Comparison of ENCODE assay signal across 8 mouse cellular contexts in the genomic region with DNA sequence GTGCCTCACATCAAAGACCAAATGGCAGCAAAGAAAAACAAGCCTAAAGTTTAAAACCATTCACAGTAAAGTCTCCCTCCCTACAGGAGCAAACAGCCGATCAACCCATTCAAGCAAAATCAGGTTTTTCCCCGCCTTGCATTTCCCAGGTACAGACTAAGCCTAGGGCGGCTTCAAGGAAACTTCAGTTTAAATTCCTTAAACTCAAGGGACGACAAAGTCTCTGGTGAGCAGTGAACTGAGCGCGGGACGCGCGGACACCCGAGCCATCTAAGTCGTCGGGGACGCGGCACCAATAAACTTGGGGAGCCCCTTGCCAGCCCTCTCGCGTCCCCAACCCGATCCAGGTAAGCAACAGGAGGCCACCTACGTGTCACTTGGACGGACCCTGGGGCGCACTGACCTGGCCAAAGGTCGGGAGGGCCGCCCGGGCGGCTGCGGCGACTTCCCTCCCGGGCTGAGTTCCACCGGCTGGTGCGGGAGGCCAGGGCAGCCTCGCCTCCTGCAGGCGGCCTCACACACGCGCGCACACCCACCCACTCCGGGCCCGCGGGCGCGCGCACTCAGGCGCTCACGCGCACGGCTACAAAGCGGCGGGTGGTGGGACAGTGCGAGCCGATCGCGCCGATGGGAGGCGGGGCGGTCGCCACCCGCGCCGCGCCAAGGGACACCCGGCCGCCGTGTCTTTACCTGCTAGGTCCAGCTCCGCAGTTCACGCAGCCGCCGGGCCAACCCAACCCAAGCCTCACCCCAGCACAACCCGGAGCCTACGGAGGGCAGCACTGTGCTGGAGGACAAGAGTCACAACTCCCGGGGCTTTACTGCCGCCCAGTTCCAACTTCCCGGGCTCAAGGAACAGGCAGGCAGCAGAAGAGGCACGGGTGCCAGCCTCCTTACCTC. TPM values are rescaled to one million over a fixed set of nuclear protein-coding genes. Genes with fewer than 3 reads are reported as not detected.
DNase-seq lines count a peak whose midpoint lies in the region; ATAC-seq and TF ChIP-seq lines count a peak whose summit lies in the region.

No protein-coding gene starts in this region.

- no peak for TF ChIP-seq POLR2A in bone marrow, adult 2 months (IDR thresholded peaks at IDR 0.05; ENCODE audit: borderline replicate concordance, control insufficient read depth, low read depth, low read length)
- 0 out of 2 replicates have a peak, but pooled peaks have one; percentile 61 for TF ChIP-seq POLR2A in embryonic fibroblast, embryonic 13.5 days (IDR thresholded peaks at IDR 0.05; ENCODE audit: low read depth, low read length)
- no peak for TF ChIP-seq POLR2A in thymus, adult 2 months (IDR thresholded peaks at IDR 0.05; ENCODE audit: control insufficient read depth, extremely low read depth, insufficient read depth, low read length, poor library complexity)

- no peaks in the 10 kb centered on the region for H3K27me3 ChIP-seq in heart, embryonic 14.5 days (ENCODE audit: control insufficient read depth, insufficient read depth, low read length)
- H3K27me3 ChIP-seq in neural tube, embryonic 15.5 days (replicated peaks), result peaks cover 16% of the 10 kb centered on the region
- peaks cover 3% of the 10 kb centered on the region; the same call in 1 of the 2 replicates for H3K27me3 ChIP-seq in thymus, adult 2 months (ENCODE audit: control insufficient read depth, insufficient read depth, low read length)

- peak overlapping the region; percentile 81 for H3K9ac ChIP-seq in heart, embryonic 14.5 days (ENCODE audit: low read length)
- peak overlapping the region; percentile 63 for H3K9ac ChIP-seq in neural tube, embryonic 15.5 days (replicated peaks)

- peak overlapping the region; percentile 53 for H3K4me3 ChIP-seq in bone marrow, adult 2 months (replicated peaks; ENCODE audit: control insufficient read depth, low read depth, low read length)
- H3K4me3 ChIP-seq in embryonic fibroblast, embryonic 13.5 days (ENCODE audit: insufficient read depth, low read length), result peak overlapping the region; percentile 87
- peak overlapping the region; percentile 64 to 73 for H3K4me3 ChIP-seq in heart, embryonic 14.5 days (ENCODE audit: control insufficient read depth in 1 of 2, insufficient read depth in 1 of 2, low read depth in 1 of 2, low read length in 2 of 2)
- H3K4me3 ChIP-seq in neural tube, embryonic 15.5 days (replicated peaks), result peak overlapping the region; percentile 75
- peak overlapping the region; percentile 36 for H3K4me3 ChIP-seq in thymus, adult 2 months (ENCODE audit: control insufficient read depth, insufficient read depth, low read length)

- ATAC-seq in heart, embryonic 14.5 days (ENCODE audit: insufficient number of reproducible peaks, insufficient read depth, low FRiP score, low read depth), result peak; percentile 72
- peak; percentile 94 for ATAC-seq in neural tube, embryonic 15.5 days (ENCODE audit: low FRiP score)

- H3K9me3 ChIP-seq in heart, embryonic 14.5 days (ENCODE audit: control insufficient read depth, low read length), result no peaks in the 10 kb centered on the region
- no peaks in the 10 kb centered on the region for H3K9me3 ChIP-seq in neural tube, embryonic 15.5 days (replicated peaks)

- no peak overlapping the region for H3K27ac ChIP-seq in bone marrow, adult 2 months (ENCODE audit: control insufficient read depth, insufficient read depth, low read depth, low read length, poor library complexity)
- H3K27ac ChIP-seq in embryonic fibroblast, embryonic 13.5 days (ENCODE audit: insufficient read depth, low read length), result peak overlapping the region; percentile 74
- peak overlapping the region in 1 of 2 experiments; percentile 57; a peak in 1 of 4 replicates for H3K27ac ChIP-seq in heart, embryonic 14.5 days (replicated peaks in 1 of 2; ENCODE audit: control insufficient read depth in 1 of 2, insufficient read depth in 1 of 2, low read depth in 2 of 2, low read length in 2 of 2)
- peak overlapping the region; percentile 61 for H3K27ac ChIP-seq in neural tube, embryonic 15.5 days (replicated peaks)
- H3K27ac ChIP-seq in thymus, adult 2 months (ENCODE audit: control insufficient read depth, insufficient read depth, low read length), result 0 out of 2 replicates have a peak overlapping the region, but pooled peaks have one; percentile 10

- no peaks in the 10 kb centered on the region for H3K4me1 ChIP-seq in bone marrow, adult 2 months (ENCODE audit: control insufficient read depth, insufficient read depth, low read length)
- H3K4me1 ChIP-seq in embryonic fibroblast, embryonic 13.5 days (ENCODE audit: control insufficient read depth, insufficient read depth, low read length), result no peaks in the 10 kb centered on the region
- peaks cover 3 to 12% of the 10 kb centered on the region in 2 experiments for H3K4me1 ChIP-seq in heart, embryonic 14.5 days (ENCODE audit: control insufficient read depth in 2 of 2, insufficient read depth in 2 of 2, low read length in 2 of 2)
- peaks cover 20% of the 10 kb centered on the region for H3K4me1 ChIP-seq in neural tube, embryonic 15.5 days
- H3K4me1 ChIP-seq in thymus, adult 2 months (replicated peaks; ENCODE audit: control insufficient read depth, insufficient read depth, low read length), result peaks cover 6% of the 10 kb centered on the region

- peak; percentile 95 for DNase-seq in 3134 (ENCODE audit: extremely low read depth, insufficient read length, low spot score)
- DNase-seq in kidney, postnatal 14 days, result peak; percentile 88
- peak; percentile 60 for DNase-seq in lung, adult 18-20 months
- DNase-seq in thymus, adult 2 months, result peak; percentile 45

- H3K4me2 ChIP-seq in heart, embryonic 14.5 days (ENCODE audit: low read length), result peak overlapping the region; percentile 97
- peak overlapping the region; percentile 99 for H3K4me2 ChIP-seq in neural tube, embryonic 15.5 days

- under 1% methylated on average over 71 of the region's 71 CpGs for WGBS in bone marrow, adult 2 months
- WGBS in heart, embryonic 14.5 days, result under 1% methylated on average over 60 of the region's 71 CpGs
- WGBS in neural tube, embryonic 15.5 days, result under 1% methylated on average over 71 of the region's 71 CpGs
- WGBS in thymus, adult 2 months, result under 1% methylated on average over 71 of the region's 71 CpGs

- no peak for TF ChIP-seq CTCF in bone marrow, adult 2 months (IDR thresholded peaks at IDR 0.05; ENCODE audit: control insufficient read depth, insufficient read depth, low read length)
- no peak for TF ChIP-seq CTCF in embryonic fibroblast, embryonic 13.5 days (IDR thresholded peaks at IDR 0.05; ENCODE audit: borderline replicate concordance, insufficient read depth, low read length)
- no peak for TF ChIP-seq CTCF in thymus, adult 2 months (IDR thresholded peaks at IDR 0.05; ENCODE audit: borderline replicate concordance, control insufficient read depth, extremely low read depth, insufficient read depth, low read length, poor library complexity)

- H3K36me3 ChIP-seq in heart, embryonic 14.5 days (ENCODE audit: control insufficient read depth, insufficient read depth, low read length), result no peaks in the 10 kb centered on the region
- no peaks in the 10 kb centered on the region for H3K36me3 ChIP-seq in neural tube, embryonic 15.5 days
- no peaks in the 10 kb centered on the region for H3K36me3 ChIP-seq in thymus, adult 2 months (ENCODE audit: control insufficient read depth, insufficient read depth, low read length)

RNA-seq across cellular contexts. Expression of gene Lpar1, which starts 0.7 kb away (rescaled TPM):
- 0.75 and 2.0 TPM in 2 replicates for polyA plus RNA-seq in bone marrow, adult 2 months (2011; ENCODE audit: insufficient read depth, insufficient read length, low replicate concordance, missing spikeins)
- polyA plus RNA-seq in embryonic fibroblast, embryonic 13.5 days (2011; ENCODE audit: insufficient read length, low read depth, missing spikeins), result 52.8 and 67.1 TPM in 2 replicates
- 13.9 and 14.2 TPM in 2 replicates for polyA plus RNA-seq in heart, embryonic 14.5 days (2014; fragmentation: Nextera tagmentation; extraction: Ambion mirVana)
- polyA plus RNA-seq in neural tube, embryonic 15.5 days (2015; fragmentation: Nextera tagmentation; extraction: Ambion mirVana), result 15.9 and 25.3 TPM in 2 replicates
- polyA plus RNA-seq in thymus, adult 2 months (2012; rRNA removed), result 12.6 and 16.6 TPM in 2 replicates

Comparison
In these comparisons a context has a peak if more than half of its experiments do, and no peak if none do; other contexts are left out.
1. DNase-seq: peak in every context shown above with its lines; median percentile 95 in 3134; 88 in kidney, postnatal 14 days; 60 in lung, adult 18-20 months; 45 in thymus, adult 2 months.
2. H3K4me3 ChIP-seq: peak in every context shown above with its lines; median percentile 87 in embryonic fibroblast, embryonic 13.5 days; 75 in neural tube, embryonic 15.5 days; 68 in heart, embryonic 14.5 days; 53 in bone marrow, adult 2 months; 36 in thymus, adult 2 months.